Mouse (Mus musculus) ZHBTc4 (cell line): ENCODE results near the gene Otud7b.

ENCODE experiments used
- DNase-seq: peaks from one replicate; pipeline ENCODE4 v3.0.0-alpha.2; 2011; ENCODE audit warnings: low read depth, low spot score

The Otud7b gene

GRCm38 (mm10) chr3:96084146-96084755, 20.1 kb upstream of the Otud7b start:
- DNase-seq = peak; percentile 91

GRCm38 (mm10) chr3:96087219-96087618, 17.1 kb upstream of the Otud7b start:
- DNase-seq = no peak

- DNase-seq = no peak
Measured at GRCm38 (mm10) chr3:96087801-96088200, 16.5 kb upstream of the Otud7b start.

GRCm38 (mm10) chr3:96089882-96090489, 14.3 kb upstream of the Otud7b start:
- DNase-seq = no peak

GRCm38 (mm10) chr3:96091146-96091545, 13.2 kb upstream of the Otud7b start:
- peak; percentile 60 for DNase-seq

- DNase-seq = no peak
Measured at GRCm38 (mm10) chr3:96091966-96092365, 12.4 kb upstream of the Otud7b start.

- peak; percentile 64 for DNase-seq
Measured at GRCm38 (mm10) chr3:96093509-96093908, 10.8 kb upstream of the Otud7b start.

- no peak for DNase-seq
Measured at GRCm38 (mm10) chr3:96094203-96094602, 10.1 kb upstream of the Otud7b start.

GRCm38 (mm10) chr3:96098168-96098567, 6.2 kb upstream of the Otud7b start:
- DNase-seq = no peak

- DNase-seq = no peak
Measured at GRCm38 (mm10) chr3:96098616-96099267, 5.6 kb upstream of the Otud7b start.

- peak; percentile 85 for DNase-seq
Measured at GRCm38 (mm10) chr3:96102100-96102872, 2.0 kb upstream of the Otud7b start.

GRCm38 (mm10) chr3:96103901-96104260, 446 bp upstream of the Otud7b start:
- no peak for DNase-seq

- no peak for DNase-seq
Measured at GRCm38 (mm10) chr3:96105232-96105747, 963 bp downstream of the Otud7b start.

GRCm38 (mm10) chr3:96106151-96106550, 1.8 kb downstream of the Otud7b start:
- DNase-seq = no peak

GRCm38 (mm10) chr3:96108315-96108714, 4.0 kb downstream of the Otud7b start:
- DNase-seq = no peak

GRCm38 (mm10) chr3:96113251-96113650, 8.9 kb downstream of the Otud7b start:
- DNase-seq = peak; percentile 19

GRCm38 (mm10) chr3:96118142-96118541, 13.8 kb downstream of the Otud7b start:
- DNase-seq = no peak

- no peak for DNase-seq
Measured at GRCm38 (mm10) chr3:96118702-96119101, 14.4 kb downstream of the Otud7b start.

- DNase-seq = no peak
Measured at GRCm38 (mm10) chr3:96124235-96124634, 19.9 kb downstream of the Otud7b start.

- no peak for DNase-seq
Measured at GRCm38 (mm10) chr3:96128128-96128527, 23.8 kb downstream of the Otud7b start.

- DNase-seq = no peak
Measured at GRCm38 (mm10) chr3:96132478-96132877, 28.2 kb downstream of the Otud7b start.

- DNase-seq = no peak
Measured at GRCm38 (mm10) chr3:96133327-96133905, 29.1 kb downstream of the Otud7b start.
